Mouse (Mus musculus): ENCODE measurements around the gene C1qa. TPM values are rescaled to one million over a fixed set of nuclear protein-coding genes. Genes with fewer than 3 reads are reported as not detected.

Gene C1qa
- total RNA-seq (2018; cell fraction: chromatin; rRNA removed): 10 to 100 TPM in 23 of 26 experiments, 1 to 10 TPM in 3; 8.0 to 92.5 (median 31.4) TPM
- total RNA-seq (2018; cell fraction: cytosol; rRNA removed): 100 to 1,000 TPM; 148 to 990 (median 381) TPM
- 1,000 to 10,000 TPM in 1 of 26 experiments, 100 to 1,000 TPM in 23, 10 to 100 TPM in 2; 52.4 to 1,188 (median 312) TPM for total RNA-seq (2018; cell fraction: nucleus; rRNA removed)
- 239 to 760 TPM (median 518 TPM) in 3 replicates for polyA plus RNA-seq (2018)

DNA sequence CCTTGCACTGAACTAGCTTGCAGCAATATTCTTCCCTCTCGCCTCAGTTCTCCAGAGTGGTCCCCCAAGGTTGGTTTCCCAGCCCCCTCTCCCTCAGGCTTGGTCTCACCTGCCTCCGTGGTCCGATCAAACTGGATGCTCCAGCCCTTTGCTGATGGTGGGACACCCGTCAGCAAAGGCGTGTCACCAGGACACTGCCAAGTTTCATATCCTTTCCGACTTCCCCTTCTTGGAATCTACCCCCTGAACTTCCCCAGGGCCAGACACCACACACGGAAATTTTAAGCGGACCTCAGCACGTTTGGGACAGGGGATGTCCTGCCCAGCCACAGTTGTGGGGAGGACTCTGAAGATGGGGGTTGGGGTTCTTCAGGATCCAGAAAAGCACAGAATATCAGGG lies at the start of gene C1qa:
Gene C1qa, minus strand, starts transcription at position 167 of the 400 bp plus-strand sequence.
- Histone ChIP-seq H3K4me3 (ENCODE audit: inconsistent target) (peak within 1 kb of the TSS; percentile 20), H3K27ac (peak within 1 kb of the TSS; percentile 76), H3K36me3 (ENCODE audit: inconsistent target) (no peaks in the 10 kb centered on the region), H3K79me2 (ENCODE audit: inconsistent target) (peaks cover 32% of the 10 kb centered on the region; the same call in 1 of the 2 replicates)
- 48% methylated on average over 9 of the region's 9 CpGs for WGBS (ENCODE audit: missing documents)

GRCm38 (mm10) chr4:136945397-136945796 lies 46.8 kb upstream of the C1qa start:
- 76% methylated on average over 17 of the region's 17 CpGs for WGBS (ENCODE audit: missing documents)

DNA sequence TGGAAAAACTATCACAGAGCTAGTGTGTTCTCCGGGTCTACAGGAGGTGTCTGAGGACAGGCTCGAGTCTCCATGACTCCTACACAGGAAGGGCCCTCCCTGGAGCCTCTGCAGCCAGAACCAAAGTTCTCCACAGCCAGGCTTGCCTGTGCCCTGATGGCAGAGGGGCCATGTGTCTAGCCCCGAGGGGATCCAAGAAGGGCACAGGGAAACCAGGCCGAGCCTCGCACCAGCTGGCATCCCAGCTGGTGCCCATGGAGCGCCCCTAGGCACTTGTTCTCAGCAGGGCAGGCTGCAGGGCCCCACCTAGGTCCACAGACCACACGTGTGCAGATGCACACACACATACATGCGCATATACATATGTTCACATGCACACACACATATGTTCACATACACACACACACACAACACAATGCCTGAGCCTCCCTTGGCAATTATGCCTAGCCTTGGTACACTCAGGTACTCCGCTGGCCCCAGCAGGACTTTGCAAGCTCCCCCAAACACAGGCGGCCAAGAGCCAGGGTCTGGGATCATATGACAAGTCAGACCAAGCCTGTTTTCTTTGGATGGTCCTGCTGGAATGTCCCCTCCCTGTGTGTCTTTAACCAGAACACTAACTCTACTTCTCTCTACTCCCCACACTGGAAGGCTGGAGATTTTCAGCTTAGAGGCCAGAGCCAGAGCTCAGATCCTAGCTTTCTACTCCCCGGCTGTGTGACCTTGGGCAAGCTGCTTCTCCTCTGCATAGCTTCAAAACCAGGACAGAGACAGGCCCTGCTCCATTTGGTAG lies 46.2 kb upstream of the C1qa start:
- Histone ChIP-seq H3K27ac (no peak overlapping the region), H3K36me3 (ENCODE audit: inconsistent target) (no peaks in the 10 kb centered on the region), H3K79me2 (ENCODE audit: inconsistent target) (no peaks in the 10 kb centered on the region), H3K4me3 (ENCODE audit: inconsistent target) (no peak overlapping the region)
- 88% methylated on average over 11 of the region's 11 CpGs for WGBS (ENCODE audit: missing documents)

More at GRCm38 (mm10) chr4:136945397-136945796, 46.8 kb upstream of the C1qa start:
- no peaks in the 10 kb centered on the region for H3K36me3 ChIP-seq (ENCODE audit: inconsistent target)
- H3K27ac ChIP-seq: no peak overlapping the region
- no peak overlapping the region for H3K4me3 ChIP-seq (ENCODE audit: inconsistent target)
- no peaks in the 10 kb centered on the region for H3K79me2 ChIP-seq (ENCODE audit: inconsistent target)

DNA sequence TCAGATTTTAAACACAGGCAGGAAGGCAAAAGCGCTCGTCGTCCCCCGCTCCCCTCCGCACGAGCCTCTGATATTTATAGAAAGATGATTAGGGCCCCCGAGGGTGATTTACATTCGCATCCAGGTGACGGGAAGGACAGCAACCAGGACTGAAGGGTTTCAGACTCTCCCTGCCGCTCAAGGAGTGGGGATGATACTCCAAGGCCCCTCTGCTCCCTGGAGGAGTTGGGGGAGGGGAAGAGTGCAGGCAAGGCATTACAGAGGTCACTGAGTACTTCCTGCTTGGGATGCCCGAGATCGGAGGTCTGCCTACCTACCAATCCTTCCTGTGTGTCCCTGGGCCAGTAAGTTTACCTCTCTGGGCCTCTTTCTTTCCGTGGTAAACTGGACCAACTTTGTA lies 44.6 kb upstream of the C1qa start:
- 21% methylated on average over 13 of the region's 13 CpGs for WGBS (ENCODE audit: missing documents)
- H3K4me3 ChIP-seq (ENCODE audit: inconsistent target): no peak overlapping the region

DNA sequence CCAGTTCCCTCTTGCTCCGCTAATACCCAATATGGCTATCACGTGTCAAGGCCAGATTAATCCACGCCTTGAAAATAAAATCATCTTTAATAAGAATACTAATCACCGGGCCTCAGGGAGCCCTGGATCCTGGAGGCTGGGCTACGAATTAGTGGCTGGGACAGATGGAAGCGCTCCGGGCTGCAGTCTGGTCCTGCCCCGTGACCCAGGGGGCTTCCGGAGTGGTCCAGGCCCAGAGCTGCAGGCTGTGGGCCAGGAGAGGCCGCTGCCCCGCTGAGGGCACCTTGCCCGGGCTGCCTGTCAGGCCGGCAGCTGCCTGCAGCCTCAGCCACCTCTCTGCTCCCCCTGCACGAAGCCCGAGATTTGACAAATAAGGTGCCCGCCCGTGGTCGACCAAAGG lies 44.2 kb upstream of the C1qa start:
- no peak overlapping the region for H3K4me3 ChIP-seq (ENCODE audit: inconsistent target)
- H3K79me2 ChIP-seq (ENCODE audit: inconsistent target): no peaks in the 10 kb centered on the region
- 23% methylated on average over 18 of the region's 18 CpGs for WGBS (ENCODE audit: missing documents)
- H3K36me3 ChIP-seq (ENCODE audit: inconsistent target): no peaks in the 10 kb centered on the region
- no peak overlapping the region for H3K27ac ChIP-seq

More for the DNA sequence above, 44.6 kb upstream of the C1qa start:
- no peak overlapping the region for H3K27ac ChIP-seq
- no peaks in the 10 kb centered on the region for H3K36me3 ChIP-seq (ENCODE audit: inconsistent target)
- no peaks in the 10 kb centered on the region for H3K79me2 ChIP-seq (ENCODE audit: inconsistent target)

GRCm38 (mm10) chr4:136937935-136938334 lies 39.3 kb upstream of the C1qa start:
- WGBS (ENCODE audit: missing documents): 82% methylated on average over 5 of the region's 5 CpGs
- Histone ChIP-seq H3K4me3 (ENCODE audit: inconsistent target) (no peak overlapping the region), H3K79me2 (ENCODE audit: inconsistent target) (no peaks in the 10 kb centered on the region), H3K36me3 (ENCODE audit: inconsistent target) (no peaks in the 10 kb centered on the region), H3K27ac (no peak overlapping the region)

DNA sequence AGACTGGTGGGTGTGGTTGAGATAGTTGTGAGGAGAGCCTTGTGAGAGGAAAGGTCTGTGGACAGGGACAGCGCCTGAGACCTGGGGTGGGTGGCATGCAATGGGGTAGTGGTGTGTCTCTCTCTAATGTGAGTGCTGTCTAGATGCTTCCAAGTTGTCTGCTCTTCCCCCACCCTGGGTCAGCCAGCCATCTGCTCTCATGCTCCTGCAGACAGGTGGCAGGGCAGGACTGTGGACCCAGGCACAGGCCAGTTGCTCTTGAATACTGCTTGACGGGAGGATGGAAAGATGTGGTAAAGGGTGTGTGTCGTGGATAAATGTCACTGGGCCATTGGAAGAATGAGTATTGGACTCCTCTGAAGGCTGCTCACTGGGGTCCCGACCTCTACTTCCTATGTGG lies 38.7 kb upstream of the C1qa start:
- Histone ChIP-seq H3K4me3 (ENCODE audit: inconsistent target) (no peak overlapping the region), H3K27ac (no peak overlapping the region), H3K36me3 (ENCODE audit: inconsistent target) (no peaks in the 10 kb centered on the region), H3K79me2 (ENCODE audit: inconsistent target) (no peaks in the 10 kb centered on the region)
- WGBS (ENCODE audit: missing documents): 66% methylated on average over 4 of the region's 4 CpGs

GRCm38 (mm10) chr4:136934746-136935613 lies 36.4 kb upstream of the C1qa start:
- Histone ChIP-seq H3K36me3 (ENCODE audit: inconsistent target) (no peaks in the 10 kb centered on the region), H3K27ac (no peak overlapping the region), H3K79me2 (ENCODE audit: inconsistent target) (no peaks in the 10 kb centered on the region), H3K4me3 (ENCODE audit: inconsistent target) (no peak overlapping the region)
- WGBS (ENCODE audit: missing documents): 40% methylated on average over 16 of the region's 18 CpGs

DNA sequence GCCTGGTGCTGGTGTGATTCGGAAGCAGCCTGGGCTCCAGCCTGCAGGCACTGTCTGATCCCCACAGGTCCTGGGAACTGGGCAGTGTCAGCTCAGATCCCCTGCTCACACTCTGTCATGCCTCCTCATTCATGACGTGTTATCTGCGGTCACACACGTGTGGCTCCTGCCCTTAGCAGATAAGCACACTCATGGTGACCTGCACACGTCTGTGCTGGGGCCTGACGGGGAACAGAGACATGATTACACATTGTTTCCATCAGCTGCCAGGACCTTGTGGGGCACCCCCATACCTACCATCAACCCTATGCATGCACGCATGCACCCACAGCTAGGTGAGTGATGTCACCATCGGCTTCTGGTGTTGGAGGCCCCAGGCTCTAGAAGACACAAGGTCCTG lies 31.9 kb upstream of the C1qa start:
- WGBS (ENCODE audit: missing documents): 72% methylated on average over 7 of the region's 8 CpGs
- no peaks in the 10 kb centered on the region for H3K79me2 ChIP-seq (ENCODE audit: inconsistent target)
- no peaks in the 10 kb centered on the region for H3K36me3 ChIP-seq (ENCODE audit: inconsistent target)
- no peak overlapping the region for H3K4me3 ChIP-seq (ENCODE audit: inconsistent target)
- no peak overlapping the region for H3K27ac ChIP-seq

DNA sequence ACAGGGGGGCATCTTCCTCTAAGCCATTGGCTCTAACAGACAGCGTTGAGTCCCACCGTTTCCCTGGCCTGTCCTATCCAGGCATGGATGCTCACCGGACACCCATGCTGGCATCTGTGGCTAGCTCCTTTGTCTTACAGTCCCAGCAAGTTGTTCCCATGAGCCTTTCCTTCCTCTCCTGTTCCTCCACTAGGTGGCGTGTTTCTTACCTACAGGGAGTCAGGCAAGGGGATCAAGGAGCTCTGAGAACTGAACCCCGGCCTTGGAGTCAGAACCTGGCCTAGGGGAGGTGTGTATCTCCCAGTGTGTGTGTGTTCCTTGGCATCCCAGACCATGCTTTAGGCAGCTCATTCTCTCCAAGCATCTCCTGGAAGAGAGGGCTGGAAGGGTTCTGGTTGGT lies 30.3 kb upstream of the C1qa start:
- 19% methylated on average over 5 of the region's 5 CpGs for WGBS (ENCODE audit: missing documents)
- Histone ChIP-seq H3K36me3 (ENCODE audit: inconsistent target) (no peaks in the 10 kb centered on the region), H3K79me2 (ENCODE audit: inconsistent target) (no peaks in the 10 kb centered on the region), H3K4me3 (ENCODE audit: inconsistent target) (no peak overlapping the region), H3K27ac (no peak overlapping the region)

DNA sequence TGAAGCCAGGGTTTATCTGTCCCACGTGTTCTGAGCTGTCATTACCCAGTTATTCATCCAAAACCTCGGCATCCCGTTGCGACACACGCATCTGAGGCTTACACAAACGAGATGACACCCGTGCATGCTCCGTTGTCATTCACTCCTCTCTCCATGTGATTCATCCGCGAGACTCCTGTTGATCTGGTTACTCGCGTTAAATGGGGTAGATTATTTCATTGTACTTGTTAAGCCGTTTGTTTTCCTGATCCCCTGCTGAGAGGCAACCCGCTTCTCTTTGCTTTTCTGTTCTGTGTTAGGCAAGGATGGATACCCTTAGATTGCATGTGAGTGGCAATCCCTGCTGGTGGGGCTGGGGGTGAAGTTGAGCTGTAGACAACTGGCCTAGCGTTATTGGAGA lies 27.2 kb upstream of the C1qa start:
- 32% methylated on average over 15 of the region's 15 CpGs for WGBS (ENCODE audit: missing documents)
- H3K4me3 ChIP-seq (ENCODE audit: inconsistent target): no peak overlapping the region
- H3K36me3 ChIP-seq (ENCODE audit: inconsistent target): no peaks in the 10 kb centered on the region
- no peaks in the 10 kb centered on the region for H3K79me2 ChIP-seq (ENCODE audit: inconsistent target)
- no peak overlapping the region for H3K27ac ChIP-seq

- 8% methylated on average over 6 of the region's 6 CpGs for WGBS (ENCODE audit: missing documents)
- Histone ChIP-seq H3K27ac (no peak overlapping the region), H3K4me3 (ENCODE audit: inconsistent target) (no peak overlapping the region), H3K36me3 (ENCODE audit: inconsistent target) (no peaks in the 10 kb centered on the region), H3K79me2 (ENCODE audit: inconsistent target) (no peaks in the 10 kb centered on the region)
Observed at GRCm38 (mm10) chr4:136924529-136924928, 25.9 kb upstream of the C1qa start.

GRCm38 (mm10) chr4:136919526-136919925 lies 20.9 kb upstream of the C1qa start:
- no peak overlapping the region for H3K27ac ChIP-seq
- 83% methylated on average over 3 of the region's 3 CpGs for WGBS (ENCODE audit: missing documents)
- H3K79me2 ChIP-seq (ENCODE audit: inconsistent target): no peaks in the 10 kb centered on the region
- H3K36me3 ChIP-seq (ENCODE audit: inconsistent target): no peaks in the 10 kb centered on the region
- H3K4me3 ChIP-seq (ENCODE audit: inconsistent target): no peak overlapping the region

- H3K27ac ChIP-seq: no peak overlapping the region
- H3K36me3 ChIP-seq (ENCODE audit: inconsistent target): no peaks in the 10 kb centered on the region
- H3K79me2 ChIP-seq (ENCODE audit: inconsistent target): no peaks in the 10 kb centered on the region
- 87% methylated on average over 8 of the region's 8 CpGs for WGBS (ENCODE audit: missing documents)
- H3K4me3 ChIP-seq (ENCODE audit: inconsistent target): no peak overlapping the region
Observed at GRCm38 (mm10) chr4:136918834-136919233, 20.2 kb upstream of the C1qa start.

- Histone ChIP-seq H3K4me3 (ENCODE audit: inconsistent target) (no peak overlapping the region), H3K79me2 (ENCODE audit: inconsistent target) (no peaks in the 10 kb centered on the region), H3K36me3 (ENCODE audit: inconsistent target) (no peaks in the 10 kb centered on the region), H3K27ac (no peak overlapping the region)
- 70% methylated on average over 3 of the region's 7 CpGs for WGBS (ENCODE audit: missing documents)
Observed at GRCm38 (mm10) chr4:136917165-136917524, 18.5 kb upstream of the C1qa start.
